Mouse (Mus musculus) neutrophil, adult 5-6 weeks (primary cell): Measurements from ENCODE around the gene Scgb2a2. TPM values are rescaled to one million over a fixed set of nuclear protein-coding genes. Genes with fewer than 3 reads are reported as not detected.

Source experiments
- total RNA-seq: library from RNA; stranded (forward); fragments of 200-1000 nt; gene quantifications from 2 replicates; pipeline ENCODE4 v1.2.3, GENCODE M21; 2017

Gene Scgb2a2
- total RNA-seq, 1 experiment from 2014 or later = not detected

Other genes with a start within 250 kb of the Scgb2a2 start
- 15.4 and 20.4 TPM in 2 replicates for gene Incenp, start 52.0 kb downstream of the Scgb2a2 start, total RNA-seq
- gene Fth1, start 133.0 kb downstream of the Scgb2a2 start, total RNA-seq = 1,498 and 1,634 TPM in 2 replicates
- gene Best1, start 154.1 kb downstream of the Scgb2a2 start, total RNA-seq = 0.23 TPM in 1 of 2 replicates, not detected in the other
- gene Rab3il1, start 154.1 kb downstream of the Scgb2a2 start, total RNA-seq = not detected in 2 replicates
- gene Fads3, start 194.0 kb downstream of the Scgb2a2 start, total RNA-seq = not detected in 2 replicates